Mouse (Mus musculus) liver, adult 2 months (tissue): ENCODE measurements around the gene Kcna7. TPM values are rescaled to one million over a fixed set of nuclear protein-coding genes. Genes with fewer than 3 reads are reported as not detected.
A peak's percentile ranks its signal among the peaks of the same experiment; 100 is the strongest.

Experiments
- DNase-seq: peaks from one replicate; pipeline ENCODE4 v3.0.0-alpha.2; 2011; ENCODE audit warnings: low read depth, low spot score; ENCODE audit errors: extremely low read depth
- H3K27ac ChIP-seq: fragments of 200-500 bp; replicated peaks from 2 replicates; pipeline ENCODE4 v1.5.1; 2012; ENCODE audit warnings: low read depth, mild to moderate bottlenecking, control low read depth, inconsistent platforms, low read length; ENCODE audit not compliant: insufficient read depth
- H3K27me3 ChIP-seq: fragments of 200-500 bp; 2 replicates; pipeline ENCODE4 v1.6.1; 2012; ENCODE audit warnings: mild to moderate bottlenecking, moderate library complexity, low read length, inconsistent platforms; ENCODE audit not compliant: control insufficient read depth, insufficient read depth
- H3K36me3 ChIP-seq: fragments of 200-500 bp; 2 replicates; pipeline ENCODE4 v1.6.1; 2012; ENCODE audit warnings: low read length, inconsistent platforms; ENCODE audit not compliant: control insufficient read depth, insufficient read depth
- H3K4me1 ChIP-seq: fragments of 200-500 bp; 2 replicates; pipeline ENCODE4 v1.6.1; 2011; ENCODE audit warnings: low read length; ENCODE audit not compliant: control insufficient read depth, insufficient read depth
- H3K4me3 ChIP-seq: fragments of 200-500 bp; 2 replicates; pipeline ENCODE4 v1.5.1; 2011; ENCODE audit warnings: low read depth, mild to moderate bottlenecking, control low read depth, low read length, moderate library complexity; ENCODE audit not compliant: insufficient read depth
- H3K79me2 ChIP-seq: fragments of 200-500 bp; 2 replicates; pipeline ENCODE4 v1.6.1; 2012; ENCODE audit warnings: inconsistent platforms, mild to moderate bottlenecking, low read length, moderate library complexity; ENCODE audit not compliant: control insufficient read depth, insufficient read depth
- H3K9ac ChIP-seq: fragments of 200-500 bp; 2 replicates; pipeline ENCODE4 v1.6.1; 2012; ENCODE audit warnings: low read depth, mild to moderate bottlenecking, control low read depth, inconsistent platforms, low read length
- CTCF ChIP-seq: fragments of 200-500 bp; IDR thresholded peaks from 2 replicates; pipeline ENCODE4 v1.5.1; 2011; ENCODE audit warnings: low read depth, low read length, control low read depth
- POLR2A ChIP-seq: fragments of 200-500 bp; IDR thresholded peaks from 2 replicates; pipeline ENCODE4 v1.6.1; 2011; ENCODE audit warnings: low read length, control low read depth; ENCODE audit not compliant: insufficient read depth; ENCODE audit errors: extremely low read depth
- WGBS: fragments of 180-500 bp; shearing (Covaris S2); methylation state at CpG from one replicate; pipeline ENCODE4 v1.1.7; 2018; 5-methylcytosine and 5-hydroxymethylcytosine counted together
- polyA plus RNA-seq: library from polyadenylated mRNA; depleted of rRNA; stranded (reverse); fragments of >200 nt; gene quantifications from 2 replicates; pipeline ENCODE4 v1.2.3, GENCODE M21; 2012
- total RNA-seq: library from RNA; depleted of rRNA; stranded (reverse); fragments of >200 nt; gene quantifications from 2 replicates; pipeline ENCODE4 v1.2.3, GENCODE M21; 2014

The Kcna7 gene
- total and polyA plus RNA-seq, 2 experiments = under 0.01 TPM; not detected in 1

- DNase-seq = no peak
- Histone ChIP-seq H3K9ac (no peak overlapping the region), H3K27ac (no peak overlapping the region), H3K36me3 (no peaks in the 10 kb centered on the region), H3K79me2 (no peaks in the 10 kb centered on the region), H3K27me3 (peaks cover 13% of the 10 kb centered on the region), H3K4me1 (peaks cover 3% of the 10 kb centered on the region; the same call in 1 of the 2 replicates), H3K4me3 (no peak overlapping the region)
- WGBS = 9% methylated on average over 13 of the region's 13 CpGs
- TF ChIP-seq CTCF (no peak), POLR2A (no peak)
Measured at GRCm38 (mm10) chr7:45362801-45363200, 42.7 kb upstream of the Kcna7 start.

DNA sequence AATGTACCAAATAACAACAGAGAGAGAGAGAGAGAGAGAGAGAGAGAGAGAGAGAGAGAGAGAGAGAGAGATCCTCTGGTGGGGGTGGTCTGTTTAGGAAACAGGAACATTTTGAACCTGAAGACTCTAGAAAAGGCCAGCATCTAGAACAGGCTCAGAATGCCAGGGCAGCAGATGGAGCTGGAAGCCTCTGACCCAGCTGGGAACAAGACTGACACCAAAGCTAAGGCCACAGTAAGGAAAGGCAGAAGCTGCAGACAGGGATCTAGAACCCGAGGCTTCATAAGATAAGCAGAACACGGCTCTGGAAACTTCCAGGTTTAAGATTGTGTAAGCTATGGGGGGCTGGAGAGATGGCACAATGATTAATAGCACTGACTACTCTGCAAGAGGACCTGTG, 41.5 kb upstream of the Kcna7 start:
- peaks cover 13% of the 10 kb centered on the region for H3K27me3 ChIP-seq
- no peaks in the 10 kb centered on the region for H3K79me2 ChIP-seq
- no peak overlapping the region for H3K4me3 ChIP-seq
- DNase-seq = no peak
- H3K4me1 ChIP-seq = peaks cover 3% of the 10 kb centered on the region; the same call in 1 of the 2 replicates
- no peaks in the 10 kb centered on the region for H3K36me3 ChIP-seq
- H3K9ac ChIP-seq = no peak overlapping the region
- no peak overlapping the region for H3K27ac ChIP-seq
- 71% methylated on average over 2 of the region's 2 CpGs for WGBS
- TF ChIP-seq POLR2A (no peak), CTCF (no peak)

DNA sequence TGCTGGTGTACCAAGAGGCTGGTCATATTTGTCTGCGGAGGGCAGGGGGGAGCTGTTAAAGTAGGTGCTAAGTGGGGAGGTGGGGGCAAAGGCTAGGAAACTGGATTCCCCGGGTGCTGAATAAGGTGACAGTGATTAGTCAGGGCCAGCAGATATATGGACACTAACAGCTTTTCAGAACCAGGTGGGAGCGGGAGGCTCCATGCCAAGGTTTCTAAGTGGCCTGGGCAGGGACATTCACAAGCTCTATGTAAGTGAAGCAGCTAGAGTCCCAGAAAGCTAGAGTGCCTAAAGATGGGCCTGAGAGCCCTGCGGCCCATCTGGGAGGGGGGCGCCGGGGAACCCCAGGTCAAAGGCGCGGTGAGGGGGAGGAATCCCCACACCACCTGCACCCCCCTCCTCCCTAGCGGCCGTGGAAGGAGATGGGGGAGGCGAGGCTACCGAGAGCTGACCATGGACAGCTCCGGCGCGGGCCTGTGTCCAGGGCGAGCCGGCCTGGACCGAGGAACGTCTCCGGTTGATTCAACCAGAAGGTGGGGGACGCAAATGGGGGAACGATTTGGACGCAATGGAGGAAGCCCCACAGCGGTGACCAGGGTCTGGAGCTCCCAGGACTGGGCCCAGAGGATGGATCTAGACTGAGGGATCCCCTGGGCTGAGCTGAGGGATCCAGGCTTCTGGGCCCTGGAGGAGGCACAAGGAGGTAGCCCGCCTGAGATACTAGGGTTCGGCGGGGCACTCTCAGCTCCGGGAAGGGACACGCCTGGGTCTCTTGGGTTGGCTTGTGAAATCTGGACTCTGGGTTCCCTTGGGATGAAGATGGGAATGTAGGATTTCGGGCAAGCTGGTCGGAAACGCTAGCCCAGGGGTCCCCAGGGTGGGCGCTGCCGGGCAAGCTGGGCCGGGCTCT, 39.5 kb upstream of the Kcna7 start:
- H3K4me3 ChIP-seq = peak overlapping the region; percentile 38; the same call in 1 of the 2 replicates
- peaks cover 10% of the 10 kb centered on the region for H3K27me3 ChIP-seq
- H3K9ac ChIP-seq = no peak overlapping the region
- TF ChIP-seq CTCF (no peak), POLR2A (no peak)
- WGBS = 3% methylated on average over 34 of the region's 35 CpGs
- no peak for DNase-seq
- peaks cover 3% of the 10 kb centered on the region; the same call in 1 of the 2 replicates for H3K4me1 ChIP-seq
- no peaks in the 10 kb centered on the region for H3K79me2 ChIP-seq
- no peak overlapping the region for H3K27ac ChIP-seq
- H3K36me3 ChIP-seq = no peaks in the 10 kb centered on the region

DNA sequence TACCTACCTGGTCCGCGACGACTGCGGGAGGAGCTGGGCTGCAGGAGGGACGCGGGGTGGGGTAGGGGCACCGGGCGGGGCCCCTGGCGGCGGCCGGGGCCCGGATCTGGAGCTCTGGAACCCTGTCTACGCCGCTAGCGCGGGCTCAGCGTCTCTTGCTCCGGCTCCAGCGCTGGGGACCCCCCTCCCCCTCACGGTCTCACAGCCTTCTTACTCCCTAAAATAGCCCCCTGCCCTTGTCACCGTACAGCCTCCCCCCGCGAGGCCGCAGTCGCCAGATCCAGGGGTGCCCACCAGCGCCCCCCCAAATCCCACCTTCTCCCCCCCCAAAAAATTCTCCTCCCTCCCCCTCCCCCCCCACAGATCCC, 38.8 kb upstream of the Kcna7 start, which contains the start of gene Ppfia3:
Gene Ppfia3, minus strand, starts transcription at position 368 of the 368 bp plus-strand sequence.
- Histone ChIP-seq H3K27me3 (peaks cover 6% of the 10 kb centered on the region), H3K9ac (peak within 1 kb of the TSS; percentile 60), H3K79me2 (no peaks in the 10 kb centered on the region), H3K36me3 (no peaks in the 10 kb centered on the region), H3K4me1 (peaks cover under 1% of the 10 kb centered on the region; the same call in 1 of the 2 replicates), H3K4me3 (peak within 1 kb of the TSS; percentile 58), H3K27ac (no peak within 1 kb of the TSS)
- WGBS = 1% methylated on average over 26 of the region's 26 CpGs
- DNase-seq = no peak
- no peak for TF ChIP-seq CTCF
- no peak for TF ChIP-seq POLR2A

- no peaks in the 10 kb centered on the region for H3K36me3 ChIP-seq
- H3K27ac ChIP-seq = no peak overlapping the region
- H3K4me1 ChIP-seq = no peaks in the 10 kb centered on the region
- peak; percentile 70 for DNase-seq
- peak overlapping the region; percentile 60 for H3K9ac ChIP-seq
- H3K4me3 ChIP-seq = peak overlapping the region; percentile 58
- H3K79me2 ChIP-seq = no peaks in the 10 kb centered on the region
- H3K27me3 ChIP-seq = no peaks in the 10 kb centered on the region
- TF ChIP-seq POLR2A (no peak), CTCF (peak; percentile 77)
- 1% methylated on average over 70 of the region's 70 CpGs for WGBS
Measured at GRCm38 (mm10) chr7:45367020-45367880, 38.2 kb upstream of the Kcna7 start.
